Mouse (Mus musculus) cerebellum, adult 11 months (tissue): Measurements from ENCODE around the gene Miip.
"Not testable (repeated sequence)": the region's sequence is repeated elsewhere in the genome, so short reads cannot be mapped to it uniquely, and the experiment has no call there.

Experiments used
- DNase-seq: peaks from one replicate; pipeline ENCODE4 v3.0.0; 2022

Miip gene

DNA sequence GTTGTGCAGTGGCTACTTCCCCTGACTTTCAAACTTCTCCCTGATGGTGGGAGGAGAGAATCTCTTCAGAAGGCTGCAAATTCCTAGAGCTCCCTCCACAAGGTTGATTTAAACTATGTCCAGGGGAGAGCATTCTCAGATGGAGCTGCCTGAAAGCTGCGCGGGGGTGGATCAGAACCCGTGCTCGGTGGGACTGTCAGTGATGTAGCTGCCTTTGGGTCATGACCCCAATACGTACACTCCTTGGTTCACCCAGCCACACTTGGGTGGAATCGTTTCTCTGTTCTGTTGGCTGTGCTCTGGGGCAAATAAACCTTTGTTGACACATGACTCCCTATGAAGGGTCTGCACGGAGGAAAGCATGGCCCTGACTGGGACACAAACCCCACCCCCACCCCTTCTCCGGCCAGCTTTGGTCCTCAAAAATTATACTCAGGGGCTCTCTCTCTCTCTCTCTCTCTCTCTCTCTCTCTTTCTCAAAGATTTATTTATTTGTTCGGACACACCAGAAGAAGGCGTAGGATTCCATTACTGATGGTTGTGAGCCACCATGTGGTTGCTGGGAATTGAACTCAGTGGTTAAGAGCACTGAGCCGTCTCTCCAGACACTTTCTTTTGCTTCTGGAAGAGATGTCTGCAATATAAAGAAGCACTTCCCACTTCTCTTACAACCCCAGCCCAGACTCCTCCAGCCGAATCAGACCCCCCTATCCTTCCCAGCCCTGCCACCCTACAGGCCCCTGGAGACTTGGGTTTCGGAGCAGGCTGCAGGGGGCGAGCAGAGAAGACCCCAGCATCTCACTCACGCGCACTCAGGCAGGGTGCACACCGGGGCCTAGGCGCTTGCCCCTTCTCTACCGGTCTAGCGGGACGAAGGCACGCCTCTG is 810 bp downstream of the Miip start:
- DNase-seq: no peak

DNA sequence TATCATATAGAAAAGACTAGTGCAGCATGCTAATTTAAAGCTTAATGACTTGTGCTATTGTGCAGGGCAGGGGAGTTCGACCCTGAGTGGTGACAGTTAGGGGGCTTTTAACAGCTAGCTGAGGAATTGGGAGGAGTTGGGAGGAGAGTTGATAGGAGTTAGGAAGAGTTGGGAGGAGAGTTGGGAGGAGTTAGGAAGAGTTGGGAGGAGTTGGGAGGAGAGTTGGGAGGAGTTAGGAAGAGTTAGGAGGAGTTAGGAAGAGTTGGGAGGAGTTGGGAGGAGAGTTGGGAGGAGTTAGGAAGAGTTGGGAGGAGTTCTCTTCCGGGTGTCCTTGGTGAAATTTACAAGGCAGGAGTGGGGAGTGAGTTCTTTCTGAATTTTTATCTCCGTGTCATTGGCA is 1.8 kb downstream of the Miip start:
- not testable (repeated sequence) for DNase-seq

DNA sequence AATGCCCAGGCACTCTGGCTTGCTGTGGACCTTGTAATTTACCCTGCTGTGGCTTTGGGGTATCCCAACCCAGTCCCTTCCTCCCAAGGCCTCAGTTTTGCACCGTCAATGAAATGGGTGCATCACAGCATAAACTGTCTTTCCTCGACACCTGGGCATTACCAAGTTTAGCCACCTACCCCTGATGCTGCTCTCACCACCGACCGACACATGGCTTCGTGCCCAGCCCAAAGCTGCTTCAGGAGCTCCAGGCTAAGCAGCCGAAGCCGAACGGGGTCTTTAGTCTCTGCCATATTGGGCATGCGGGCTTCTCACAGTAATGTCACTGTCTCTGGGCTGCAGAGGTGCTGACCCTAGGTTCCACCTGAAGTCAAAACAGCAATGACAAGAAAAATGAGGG is 2.6 kb downstream of the Miip start:
- DNase-seq: no peak

DNA sequence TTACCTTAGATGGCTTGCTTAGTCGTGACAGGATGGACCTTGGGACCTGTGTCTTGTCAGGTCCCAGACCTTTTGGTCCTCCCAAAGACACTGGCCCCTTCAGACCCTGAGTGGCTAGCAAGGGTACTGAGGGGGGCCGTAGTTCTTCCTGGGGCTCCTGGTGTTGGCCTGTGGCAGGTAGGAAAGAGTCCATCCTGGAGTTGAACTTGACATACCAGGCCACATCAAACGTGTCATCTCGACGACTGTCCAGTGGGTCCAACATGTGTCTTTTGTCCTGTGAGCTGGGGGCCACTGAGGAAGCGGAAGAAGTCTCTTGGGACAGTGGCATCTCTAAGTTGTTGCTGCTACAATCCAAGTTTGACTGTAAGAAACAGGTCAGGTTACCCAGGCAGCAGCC is 3.0 kb downstream of the Miip start:
- DNase-seq: no peak

DNA sequence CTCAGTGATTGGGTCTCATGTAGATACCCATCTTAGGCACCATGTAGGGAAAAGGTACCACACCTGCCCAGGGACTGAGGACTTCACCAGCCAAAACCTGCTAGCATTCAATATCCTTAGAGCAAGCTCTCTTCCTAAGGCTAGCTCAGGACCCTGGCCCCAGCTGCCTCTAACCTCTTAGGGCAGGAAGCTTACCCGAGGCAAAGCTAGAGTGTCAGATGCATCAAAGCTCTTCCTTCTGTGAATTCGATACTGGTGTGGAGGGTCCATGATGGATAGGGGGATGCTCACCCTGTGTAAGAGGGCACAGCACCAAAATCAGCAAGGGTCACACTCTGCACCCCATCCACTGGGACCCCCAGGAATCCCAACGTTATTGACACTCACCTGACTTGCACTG is 6.6 kb downstream of the Miip start:
- no peak for DNase-seq

DNA sequence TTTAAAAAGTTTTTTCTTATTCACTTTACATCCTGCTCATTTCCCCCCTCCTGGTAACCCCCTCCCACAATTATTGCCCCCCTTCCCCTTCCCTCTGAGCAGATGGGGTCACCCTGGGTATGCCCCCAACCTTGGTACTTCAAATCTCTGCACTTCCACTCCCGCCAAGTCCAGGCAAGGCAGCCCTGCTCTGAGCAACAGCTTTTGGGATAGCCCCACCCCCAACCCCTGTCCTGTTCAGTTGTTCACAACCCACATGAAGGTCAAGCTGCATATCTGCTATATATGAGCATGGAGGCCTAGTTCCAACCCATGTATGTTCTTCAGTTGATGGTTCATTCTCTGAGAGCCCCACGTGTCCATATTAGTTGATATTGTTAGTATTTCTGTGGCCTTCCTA is 17.8 kb downstream of the Miip start:
- no peak for DNase-seq

DNA sequence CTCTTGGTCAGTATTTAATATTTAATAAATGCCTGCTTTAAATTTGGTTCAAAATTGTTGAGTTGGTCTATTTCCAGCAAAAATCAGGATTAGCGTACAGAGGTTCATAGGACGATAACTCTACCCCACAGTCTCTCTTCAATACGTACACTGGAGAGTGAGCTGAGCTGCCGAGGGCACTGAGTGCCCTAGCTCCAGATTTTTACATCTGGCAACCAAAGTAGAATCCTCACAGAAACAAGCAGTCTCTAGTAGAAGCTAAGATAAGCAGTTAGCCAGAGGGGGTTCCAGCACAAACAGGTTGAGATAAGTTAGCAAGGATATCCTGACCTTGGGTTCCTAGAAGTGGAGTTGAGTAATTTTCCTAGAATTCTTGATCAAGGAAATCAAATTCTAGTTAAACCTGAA is 20.0 kb downstream of the Miip start:
- DNase-seq: no peak

DNA sequence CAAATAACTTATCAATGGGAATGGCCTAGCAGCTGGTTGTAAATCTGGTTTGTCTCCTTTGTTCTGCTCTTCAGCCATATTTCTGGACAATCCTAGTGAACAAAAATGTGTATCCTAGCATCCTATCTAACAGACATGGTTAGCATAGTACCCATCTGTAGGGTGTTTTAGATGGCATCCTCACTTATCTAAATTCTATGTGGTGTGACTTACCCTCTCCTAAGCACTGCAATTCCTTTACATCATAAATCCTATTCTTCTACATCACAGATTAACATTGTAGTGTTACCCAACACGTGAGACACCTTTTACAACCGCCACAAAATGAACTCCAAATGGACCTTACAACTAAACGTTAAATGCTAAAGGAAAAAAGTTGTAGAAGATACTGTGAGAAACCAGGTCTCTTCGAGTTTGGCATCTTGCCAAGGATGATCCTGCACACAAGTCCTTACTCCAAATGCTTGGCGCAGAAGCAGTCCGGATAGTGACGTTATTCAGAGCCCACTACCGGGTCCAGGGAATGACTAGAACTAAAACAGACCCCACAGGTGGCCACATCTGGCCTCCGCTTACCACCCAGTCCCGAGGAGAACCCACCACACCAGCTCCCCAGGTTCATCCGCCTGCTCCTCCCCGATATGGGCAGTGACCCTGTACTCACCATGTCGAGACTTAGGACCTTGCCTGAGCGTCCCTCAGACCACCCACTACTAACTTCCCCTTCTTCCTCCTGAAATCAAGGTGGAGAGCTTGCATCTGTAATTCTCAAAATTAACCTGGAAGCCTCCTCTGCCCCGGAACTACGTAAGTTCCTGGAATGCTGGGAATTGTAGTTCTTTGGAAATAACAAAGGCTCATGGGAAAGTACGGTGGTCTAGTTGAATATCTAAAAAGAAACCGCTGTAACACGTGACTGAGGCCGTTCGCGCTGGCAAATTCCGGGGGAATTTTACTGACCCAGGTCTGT is 20.7 kb downstream of the Miip start, which contains the start of gene Zfp933:
TSS of gene Zfp933 (minus strand) at position 753 of the 970 bp plus-strand sequence.
- peak; percentile 64 for DNase-seq

DNA sequence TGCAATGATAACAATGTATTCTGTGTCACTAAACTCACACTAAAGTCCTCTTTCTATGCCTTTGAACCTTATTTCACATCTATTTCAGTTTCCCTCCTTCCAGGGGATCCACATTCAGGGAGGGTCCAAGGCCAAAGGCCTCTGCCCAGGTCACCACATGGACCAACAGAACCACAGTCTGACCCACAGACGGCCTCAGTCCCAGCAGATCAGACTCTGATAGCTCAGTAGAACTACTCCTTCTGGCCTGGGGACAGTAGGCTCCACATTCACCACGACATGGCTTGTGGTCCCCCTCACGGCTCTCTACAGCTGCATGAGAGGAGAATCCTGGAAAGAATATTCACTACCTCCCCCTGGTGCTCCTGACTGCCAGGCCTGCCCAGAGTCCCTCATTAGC is 25.7 kb downstream of the Miip start:
- no peak for DNase-seq

DNA sequence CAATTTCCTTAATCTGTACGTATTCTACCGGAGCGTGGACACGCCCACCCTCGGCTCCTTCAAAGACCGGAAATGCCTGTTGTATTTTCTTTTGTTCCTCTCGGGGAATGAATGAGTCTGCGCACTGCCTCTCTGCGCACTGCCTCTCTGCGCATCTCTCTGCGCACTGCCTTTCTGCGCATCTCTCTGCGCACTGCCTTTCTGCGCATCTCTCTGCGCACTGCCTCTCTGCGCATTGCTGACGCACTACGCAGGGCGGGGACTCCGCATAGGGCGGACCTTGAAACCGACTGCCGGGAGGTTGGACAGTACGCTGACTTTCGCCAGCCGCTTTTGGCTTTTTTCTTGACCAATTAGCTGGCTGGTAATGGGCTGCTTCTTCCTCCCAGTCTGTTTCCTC is 29.3 kb downstream of the Miip start:
- peak; percentile 29 for DNase-seq

DNA sequence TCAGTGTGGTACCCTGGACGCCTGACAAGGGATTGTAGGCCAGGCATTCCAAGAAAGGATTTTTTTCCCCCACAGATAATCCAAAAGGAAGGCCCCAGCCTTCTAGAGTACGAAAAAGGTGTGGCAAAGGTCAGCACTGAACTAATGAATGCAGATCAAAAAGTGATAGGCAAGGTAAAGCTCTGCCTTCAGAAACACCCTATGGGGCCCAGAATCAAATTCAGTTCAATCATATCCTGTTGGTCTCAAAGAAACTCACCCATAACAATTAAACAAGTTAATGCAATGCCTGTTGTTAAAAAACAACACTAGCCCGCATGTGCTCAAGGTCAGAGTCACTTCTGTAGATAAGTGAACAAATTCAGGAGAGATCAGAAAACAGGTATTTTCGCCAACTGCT is 44.2 kb downstream of the Miip start:
- no peak for DNase-seq

DNA sequence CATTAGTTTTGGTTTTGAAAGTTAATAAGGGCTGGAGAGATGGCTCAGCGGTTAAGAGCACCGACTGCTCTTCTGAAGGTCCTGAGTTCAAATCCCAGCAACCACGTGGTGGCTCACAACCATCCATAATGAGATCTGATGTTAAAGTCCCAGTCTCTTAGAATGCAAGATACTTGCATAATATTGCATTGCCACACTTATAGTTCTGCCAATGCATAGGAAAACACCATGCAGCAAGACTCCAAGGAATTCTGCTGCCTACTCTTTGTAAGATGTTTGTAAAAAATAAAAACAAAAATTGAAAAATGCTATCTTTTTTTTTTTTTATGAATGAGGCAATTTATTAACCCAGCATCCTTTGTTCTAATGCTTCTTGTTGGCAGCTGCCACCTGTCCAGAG is 47.2 kb downstream of the Miip start:
- DNase-seq: not testable (repeated sequence)

DNA sequence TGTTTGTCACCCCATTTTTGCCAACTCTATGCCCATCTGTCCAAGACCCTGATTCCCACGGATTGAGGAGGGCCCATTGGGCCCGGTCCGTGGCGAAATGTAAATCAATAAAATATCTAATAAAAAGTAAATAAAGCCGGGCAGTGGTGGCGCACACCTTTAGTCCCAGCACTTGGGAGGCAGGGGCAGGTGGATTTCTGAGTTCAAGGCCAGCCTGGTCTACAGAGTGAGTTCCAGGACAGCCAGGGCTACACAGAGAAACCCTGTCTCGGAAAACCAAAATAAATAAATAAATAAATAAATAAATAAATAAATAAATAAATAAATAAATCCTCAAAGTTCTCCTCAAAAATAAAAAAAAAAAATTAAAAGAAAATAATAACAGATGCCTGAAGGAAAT is 49.0 kb downstream of the Miip start:
- DNase-seq: not testable (repeated sequence)

DNA sequence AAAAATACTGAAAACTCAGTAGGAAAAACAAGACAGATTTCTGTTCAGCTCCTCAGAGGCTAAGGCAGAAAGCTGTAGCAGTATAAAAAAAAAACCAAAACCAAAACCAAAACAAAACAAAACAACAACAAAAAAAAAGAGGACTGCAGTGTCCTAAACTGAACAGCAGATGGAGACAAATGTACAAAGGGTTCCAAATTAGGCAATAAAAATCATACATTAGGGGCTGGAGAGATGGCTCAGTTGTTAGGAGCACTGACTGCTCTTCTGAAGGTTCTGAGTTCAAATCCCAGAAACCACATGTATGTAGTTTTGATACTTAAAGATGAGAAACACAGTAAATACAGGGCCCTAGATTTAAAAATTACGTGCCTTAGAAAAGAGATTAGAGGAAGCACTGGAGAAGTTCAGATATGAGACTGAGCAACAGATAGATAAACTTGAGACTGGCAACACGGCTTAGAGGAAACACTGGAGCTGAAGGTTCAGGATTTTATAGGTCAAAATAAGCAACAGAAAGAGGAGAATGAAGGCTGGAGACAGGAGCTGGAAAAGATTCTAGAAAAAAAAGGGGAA is 53.9 kb downstream of the Miip start:
- no peak for DNase-seq

DNA sequence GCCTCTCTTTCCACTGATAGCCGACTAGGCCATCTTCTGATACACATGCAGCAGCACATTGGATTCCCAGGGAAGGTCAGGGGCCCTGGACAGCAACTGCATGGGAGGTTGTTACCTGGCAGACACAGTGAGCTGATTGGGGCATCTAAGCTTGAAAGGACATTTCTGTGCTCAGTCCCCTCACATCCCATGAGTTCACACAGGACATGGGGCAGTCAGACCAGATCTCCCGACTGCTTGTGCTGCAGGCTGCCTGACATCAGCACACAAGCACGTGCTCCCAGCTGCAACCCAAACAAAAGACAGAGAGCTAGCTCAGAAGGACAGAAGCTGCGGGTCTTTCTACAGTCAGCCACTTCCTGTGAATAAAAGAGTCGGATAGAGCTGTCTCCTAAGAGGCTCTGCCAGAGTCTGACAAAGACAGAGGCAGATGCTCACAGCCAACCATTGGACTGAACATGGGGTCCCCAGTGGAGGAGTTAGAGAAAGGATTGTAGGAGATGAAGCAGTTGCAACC is 55.3 kb downstream of the Miip start:
- no peak for DNase-seq
